Mouse (Mus musculus) MN1 (cell line): ENCODE data around the gene Gpr18.
"Not testable (repeated sequence)": the region's sequence is repeated elsewhere in the genome, so short reads cannot be mapped to it uniquely, and the experiment has no call there.

Experiments
- DNase-seq: peaks from one replicate; pipeline ENCODE4 v3.0.0-alpha.2; 2016; ENCODE audit warnings: low spot score

The Gpr18 gene

DNA sequence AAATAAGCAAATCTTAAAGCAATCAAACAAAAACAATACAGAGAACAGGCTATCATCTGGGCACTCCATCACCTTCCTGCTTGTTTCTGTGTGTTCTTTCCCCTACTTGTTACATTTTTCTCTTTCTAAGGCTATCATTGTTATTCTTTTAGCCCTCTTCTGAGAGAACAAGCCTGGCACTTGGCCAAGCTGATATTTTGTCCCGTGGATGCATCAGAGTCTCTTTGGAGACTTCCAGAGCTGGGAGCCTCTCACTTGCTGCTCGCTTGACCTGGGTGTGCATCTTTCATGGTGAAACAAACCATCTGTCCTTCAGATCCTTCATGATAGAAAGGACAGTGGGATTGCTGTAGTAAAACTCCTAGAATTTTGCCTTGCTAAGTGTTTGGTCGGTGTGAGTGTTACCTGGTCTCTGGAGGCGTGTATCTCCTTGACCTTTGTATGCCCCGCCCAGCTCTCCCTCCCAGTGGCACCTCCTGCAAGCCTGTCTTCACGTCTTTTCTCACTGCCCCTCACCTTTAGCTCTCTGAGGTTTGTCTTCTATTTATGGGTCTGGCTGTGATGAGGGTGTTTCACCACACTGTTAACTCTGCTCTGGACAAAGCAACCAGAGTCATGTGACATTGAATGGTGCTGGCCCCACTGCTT, 31.3 kb downstream of the Gpr18 start:
- no peak for DNase-seq

DNA sequence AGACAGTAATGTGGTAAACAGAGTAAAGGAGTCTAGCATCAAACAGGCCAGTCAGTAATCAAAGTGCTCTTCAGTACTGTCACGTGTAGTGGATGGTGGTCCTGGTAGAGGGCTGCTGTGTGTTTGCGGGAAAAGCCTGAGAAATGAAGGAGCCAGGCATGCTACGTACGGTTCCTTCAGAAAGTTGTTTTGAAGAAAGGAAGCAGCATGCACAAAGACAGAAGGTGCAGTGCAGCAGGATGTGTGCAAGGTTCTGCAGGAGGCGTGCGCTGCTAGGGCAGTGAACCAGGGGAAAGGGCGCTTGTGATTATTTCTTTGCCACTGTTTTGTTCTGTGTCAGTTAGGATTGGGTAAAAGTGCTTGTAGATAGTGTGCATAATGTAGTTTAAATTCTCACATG, 34.4 kb downstream of the Gpr18 start:
- no peak for DNase-seq

DNA sequence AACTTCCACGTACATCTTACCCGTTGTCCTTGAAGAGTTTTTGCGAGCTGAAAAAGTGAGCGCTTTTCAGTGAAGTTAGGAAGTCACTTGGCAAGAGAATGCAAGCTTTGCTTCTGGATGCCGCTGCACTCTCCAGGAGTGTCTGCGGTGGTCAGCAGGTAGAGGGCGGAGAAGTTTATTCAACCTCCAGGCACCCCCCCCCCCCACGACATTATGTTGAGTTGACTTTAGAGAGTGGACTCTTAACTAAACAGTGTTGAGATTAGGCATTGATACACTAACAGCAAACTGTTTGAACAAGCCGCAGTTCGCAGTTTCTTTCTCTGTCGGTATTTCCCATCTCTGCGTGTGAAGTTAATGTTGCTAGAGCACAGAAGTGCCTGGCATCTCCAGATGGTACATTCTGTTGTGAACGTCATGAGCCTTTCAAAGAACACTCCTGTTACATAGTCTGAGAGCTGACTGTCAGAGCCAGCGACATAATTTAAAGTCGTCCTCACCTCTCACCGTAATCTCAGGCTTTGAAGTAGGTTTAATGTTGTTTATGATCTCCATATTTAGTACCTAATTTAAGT, 36.2 kb downstream of the Gpr18 start:
- peak; percentile 12 for DNase-seq

DNA sequence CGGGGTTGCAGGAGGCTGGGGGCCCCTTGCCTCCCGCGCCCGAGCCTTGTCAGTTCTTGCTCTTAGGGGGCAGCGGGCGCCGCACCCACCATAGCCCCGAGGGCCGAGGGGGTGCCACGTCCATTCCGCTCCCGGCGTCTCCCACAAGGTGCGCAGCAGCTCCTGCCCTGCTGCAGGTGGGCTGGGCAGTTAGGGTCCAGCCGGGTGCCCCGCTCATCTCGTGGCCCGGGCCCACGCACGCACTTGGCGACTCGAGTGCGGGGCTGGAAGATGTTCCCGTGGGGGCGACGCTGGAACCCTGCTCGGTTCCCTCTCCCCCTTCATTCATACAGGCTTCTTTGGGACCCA, 36.7 kb downstream of the Gpr18 start:
- no peak for DNase-seq

DNA sequence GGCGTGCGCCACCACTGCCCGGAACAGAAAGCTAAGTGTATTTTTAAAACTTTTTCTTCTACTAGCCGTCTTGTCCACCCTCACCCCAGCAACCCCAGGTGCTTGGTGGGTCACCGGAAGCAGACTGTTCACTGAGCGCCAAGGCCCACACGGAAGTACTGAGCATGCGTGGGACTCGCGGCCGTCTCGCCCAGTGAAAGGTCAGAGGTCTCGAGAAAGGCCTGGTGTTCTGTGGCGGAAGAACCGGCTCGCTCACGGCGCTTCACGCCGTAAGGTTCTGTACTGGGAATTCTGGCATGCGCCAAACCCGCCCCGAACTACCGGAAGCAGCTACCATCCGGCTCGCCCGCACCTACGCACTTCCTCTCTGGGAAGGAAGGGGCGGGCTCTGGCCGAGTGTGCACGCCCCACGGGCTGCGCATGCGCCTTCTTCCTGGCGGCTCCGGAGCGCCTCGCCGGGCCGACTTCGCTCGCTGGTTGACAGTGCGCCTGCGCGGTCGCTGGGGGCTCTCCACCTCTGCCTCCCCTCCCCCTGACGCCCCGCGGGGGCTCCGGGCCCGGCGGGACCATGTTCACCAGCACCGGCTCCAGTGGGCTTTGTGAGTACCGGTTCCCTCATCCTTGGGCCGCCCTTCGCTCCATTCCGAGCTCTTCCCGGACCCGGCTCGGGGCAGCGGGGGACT, 37.3 kb downstream of the Gpr18 start, which contains the start of gene Ubac2:
TSS of gene Ubac2 (plus strand) at position 445 of the 683 bp plus-strand sequence.
- peak; percentile 97 for DNase-seq

DNA sequence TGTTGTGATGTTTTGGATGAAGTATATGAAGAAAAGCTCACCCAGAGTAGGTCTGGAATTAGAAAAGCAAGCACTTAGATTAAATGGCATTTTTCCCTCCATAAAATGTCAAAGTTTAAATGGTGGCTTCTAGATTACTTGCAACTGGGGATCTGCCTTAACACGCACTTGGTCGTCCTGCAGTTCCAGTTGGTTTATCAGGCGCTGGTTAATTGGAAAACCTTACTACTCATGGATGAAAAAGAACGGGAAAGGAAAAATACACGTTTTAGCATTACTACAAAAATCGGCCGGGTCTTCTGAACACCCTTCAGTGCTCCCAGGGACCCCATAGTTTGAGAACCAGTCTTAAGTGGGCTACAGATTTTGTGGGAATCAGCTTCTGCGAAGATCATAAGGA, 37.9 kb downstream of the Gpr18 start:
- peak; percentile 9 for DNase-seq

DNA sequence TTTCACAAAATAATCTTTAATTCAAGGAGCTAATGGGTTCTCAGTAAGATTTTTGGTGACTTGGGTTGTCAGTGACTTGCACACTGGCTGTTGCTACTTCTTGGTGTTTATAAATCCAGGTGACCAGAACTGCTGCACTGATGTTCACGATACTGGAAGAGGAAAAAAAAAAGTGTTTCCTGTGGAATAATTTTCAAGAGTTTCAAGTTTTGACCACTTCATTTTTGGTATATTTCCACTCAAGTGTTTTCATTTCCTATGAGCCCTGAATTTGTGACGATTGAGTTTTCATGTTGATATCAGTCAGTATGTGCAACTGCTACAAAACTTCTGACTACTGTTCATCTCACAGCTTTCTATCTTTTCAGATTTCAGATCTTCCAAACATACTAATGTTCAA, 38.7 kb downstream of the Gpr18 start:
- DNase-seq = no peak

DNA sequence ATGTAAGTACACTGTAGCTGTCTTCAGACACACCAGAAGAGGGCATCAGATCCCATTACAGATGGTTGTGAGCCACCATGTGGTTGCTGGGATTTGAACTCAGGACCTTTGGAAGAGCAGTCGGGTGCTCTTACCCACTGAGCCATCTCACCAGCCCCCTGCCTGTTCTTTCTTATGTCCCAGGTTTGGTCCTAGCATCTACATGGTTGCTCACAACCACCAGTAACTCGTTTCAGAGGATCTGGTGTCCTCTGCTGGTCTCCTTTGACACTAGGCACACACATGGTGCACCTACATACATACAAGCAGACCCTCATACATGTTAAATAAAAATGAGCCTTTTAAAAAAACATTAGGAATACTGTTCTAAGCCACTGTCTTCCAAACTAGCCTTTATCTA, 39.4 kb downstream of the Gpr18 start:
- not testable (repeated sequence) for DNase-seq

DNA sequence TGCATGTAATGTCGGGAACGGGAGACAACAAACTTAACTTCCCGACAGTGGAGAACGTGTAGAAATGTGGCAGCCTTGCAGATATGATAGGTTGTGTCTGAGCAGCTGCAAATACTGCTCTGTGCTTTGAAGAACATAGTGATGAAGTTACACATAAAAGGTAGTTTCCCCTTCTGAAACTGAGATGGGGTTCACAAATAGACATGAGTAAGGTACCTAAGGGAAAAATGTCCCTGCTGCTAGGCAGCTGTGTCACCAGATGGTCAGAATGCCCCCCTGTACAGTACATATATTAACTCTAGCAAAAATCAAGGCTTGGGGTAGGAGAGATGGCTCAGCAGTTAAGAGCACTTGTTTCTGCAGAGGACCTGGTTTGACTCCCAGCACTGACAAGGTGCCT, 41.9 kb downstream of the Gpr18 start:
- DNase-seq = no peak

DNA sequence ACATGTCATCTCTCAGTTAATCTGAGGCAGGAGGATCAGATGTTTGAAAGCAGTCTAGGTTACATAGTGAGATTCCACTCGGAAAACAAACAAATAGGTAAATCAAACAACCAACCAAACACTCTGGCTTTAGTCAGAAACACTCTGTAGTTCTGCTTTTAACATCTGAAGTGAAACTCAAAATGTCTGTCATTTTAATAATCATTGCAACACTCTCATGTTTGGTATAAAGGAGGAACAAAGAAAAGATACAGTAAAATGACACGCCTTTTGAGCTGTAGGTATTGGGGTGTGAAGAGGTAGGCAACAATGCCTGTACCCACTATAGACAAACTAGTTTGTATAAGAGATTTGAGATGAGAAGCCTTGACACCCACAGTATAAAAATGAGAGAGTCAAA, 42.4 kb downstream of the Gpr18 start:
- DNase-seq = no peak

DNA sequence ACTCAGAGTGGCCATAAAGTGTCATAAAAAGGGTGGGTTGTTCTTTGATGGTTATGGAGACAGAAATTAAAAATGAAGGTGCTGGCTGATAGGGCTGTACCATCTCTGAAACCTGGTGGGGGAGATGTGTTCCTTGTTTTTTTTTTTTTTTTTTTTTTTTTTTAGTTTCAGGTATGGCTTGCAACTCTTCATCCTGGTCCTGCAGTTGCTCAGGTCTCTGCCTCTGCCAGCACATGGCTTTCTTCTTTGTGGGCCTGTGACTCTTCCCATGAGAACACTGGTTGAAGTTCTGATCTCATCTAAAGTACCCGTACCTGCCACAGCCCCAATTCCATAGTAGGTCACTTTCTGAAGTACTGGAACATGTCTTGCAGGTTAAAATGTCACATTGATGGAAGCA, 42.8 kb downstream of the Gpr18 start:
- DNase-seq = no peak

DNA sequence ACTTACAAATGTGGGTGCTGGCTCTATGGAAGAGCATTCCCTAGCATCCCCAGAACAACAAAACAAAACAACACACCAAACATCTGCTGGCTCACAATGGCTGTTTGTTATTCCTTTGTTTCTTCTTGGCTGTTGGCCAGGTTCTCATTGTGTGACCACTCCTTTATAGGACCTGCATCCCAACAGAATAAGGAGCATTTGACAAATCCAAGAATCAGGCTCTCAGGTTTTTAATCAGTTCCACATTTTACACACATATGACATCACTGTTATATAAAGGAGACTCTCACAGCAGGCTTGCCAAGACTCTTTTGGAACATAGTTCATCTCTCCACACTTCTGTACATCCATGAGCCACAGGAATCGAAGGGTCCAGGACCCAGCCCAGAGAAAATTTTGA, 46.5 kb downstream of the Gpr18 start:
- DNase-seq = peak; percentile 11

DNA sequence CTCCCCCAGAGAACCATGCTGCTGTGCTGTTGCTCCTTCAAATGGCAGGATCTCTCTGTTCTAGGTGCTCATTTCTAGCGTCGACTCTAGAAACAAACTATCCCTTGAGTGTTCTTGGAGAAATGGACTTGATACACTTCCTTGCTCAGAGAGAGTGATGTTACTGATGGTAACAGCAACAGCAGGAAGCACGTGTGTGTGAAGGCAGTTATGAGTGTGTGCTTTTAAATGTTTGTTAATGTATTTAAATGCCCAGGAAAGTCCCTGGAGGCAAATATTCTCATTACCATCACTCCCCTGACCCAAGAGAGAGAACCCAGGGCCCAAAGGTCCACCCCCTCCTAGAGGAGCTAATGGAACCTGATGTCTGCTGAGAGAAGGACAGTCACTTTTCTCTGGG, 49.0 kb downstream of the Gpr18 start:
- DNase-seq = no peak

DNA sequence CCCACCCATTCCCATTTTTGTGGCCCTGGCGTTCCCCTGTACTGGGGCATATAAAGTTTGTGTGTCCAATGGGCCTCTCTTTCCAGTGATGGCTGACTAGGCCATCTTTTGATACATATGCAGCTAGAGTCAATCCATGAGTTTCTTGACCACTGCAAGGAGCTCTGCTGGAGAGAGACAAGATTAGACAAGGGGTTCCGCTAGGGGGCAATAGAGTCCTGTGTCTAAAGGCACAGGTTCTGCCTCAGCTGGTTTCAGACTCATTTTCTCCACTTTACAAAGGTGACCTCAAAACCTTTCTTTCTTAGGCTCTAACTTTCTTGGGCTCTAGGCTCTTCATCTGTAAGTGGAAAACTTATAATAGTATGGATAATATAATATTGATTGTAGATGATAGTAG, 50.4 kb downstream of the Gpr18 start:
- peak; percentile 79 for DNase-seq
